Mouse (Mus musculus) B cell, adult 2 months (primary cell): ENCODE measurements at regions not wholly inside any gene's neighbourhood (a gene's known extent, or its start where the extent isn't known, plus 50 kb on each side); places are given as distances from the start of the nearest gene placed in this dataset.

Experiments
- DNase-seq, 2 experiments: peaks; one replicate each; pipeline ENCODE4 v3.0.0; 2022

GRCm38 (mm10) chr9:89858005-89858404 is 51.7 kb upstream of the Rasgrf1 start:
- DNase-seq: no peak

- no peak for DNase-seq
Measured at GRCm38 (mm10) chr9:89850491-89851282, 59.0 kb upstream of the Rasgrf1 start.

- no peak for DNase-seq
Measured at GRCm38 (mm10) chr9:89849947-89850346, 59.8 kb upstream of the Rasgrf1 start.

GRCm38 (mm10) chr9:89848571-89848970 is 61.1 kb upstream of the Rasgrf1 start:
- DNase-seq: no peak

- peak in 1 of 2 experiments; percentile 23 for DNase-seq
Measured at GRCm38 (mm10) chr9:89846973-89847372, 62.7 kb upstream of the Rasgrf1 start.

GRCm38 (mm10) chr9:89842776-89843089 is 67.0 kb upstream of the Rasgrf1 start:
- DNase-seq: peak in 1 of 2 experiments; percentile 77

GRCm38 (mm10) chr9:89841866-89842775 is 67.6 kb upstream of the Rasgrf1 start:
- peak in 1 of 2 experiments; percentile 73 for DNase-seq

- no peak for DNase-seq
Measured at GRCm38 (mm10) chr9:89841371-89841770, 68.3 kb upstream of the Rasgrf1 start.

- DNase-seq: no peak
Measured at GRCm38 (mm10) chr9:89836454-89837245, 73.1 kb upstream of the Rasgrf1 start.

GRCm38 (mm10) chr9:89833596-89833995 is 76.1 kb upstream of the Rasgrf1 start:
- DNase-seq: no peak

GRCm38 (mm10) chr9:89831855-89832254 is 77.9 kb upstream of the Rasgrf1 start:
- peak; percentile 59 to 70 for DNase-seq

GRCm38 (mm10) chr9:89828156-89828555 is 81.6 kb upstream of the Rasgrf1 start:
- no peak for DNase-seq

GRCm38 (mm10) chr9:89827564-89827963 is 82.1 kb upstream of the Rasgrf1 start:
- no peak for DNase-seq

GRCm38 (mm10) chr9:89826712-89827548 is 82.8 kb upstream of the Rasgrf1 start:
- DNase-seq: peak; percentile 98

GRCm38 (mm10) chr9:89821853-89822243 is 83.6 kb upstream of the Ankrd34c start:
- no peak for DNase-seq

GRCm38 (mm10) chr9:89821109-89821852 is 83.0 kb upstream of the Ankrd34c start:
- DNase-seq: no peak

GRCm38 (mm10) chr9:89813616-89814318 is 75.5 kb upstream of the Ankrd34c start:
- DNase-seq: no peak

GRCm38 (mm10) chr9:89807381-89807780 is 69.1 kb upstream of the Ankrd34c start:
- DNase-seq: no peak

- no peak for DNase-seq
Measured at GRCm38 (mm10) chr9:89802658-89803057, 64.4 kb upstream of the Ankrd34c start.

- DNase-seq: peak; percentile 80 to 82
Measured at GRCm38 (mm10) chr9:89793018-89793417, 54.7 kb upstream of the Ankrd34c start.

GRCm38 (mm10) chr9:89789926-89790325 is 51.7 kb upstream of the Ankrd34c start:
- DNase-seq: peak; percentile 62 to 73
